Mouse (Mus musculus): Measurements from ENCODE around the gene Bst1.

- TF ChIP-seq CTCF (IDR thresholded peaks at IDR 0.05; ENCODE audit: low read depth, low read length) = no peak
- TF ChIP-seq GATA2 (IDR thresholded peaks at IDR 0.05; ENCODE audit: borderline replicate concordance, low read depth, low read length) = no peak
- no peak for TF ChIP-seq POLR2AphosphoS5 (IDR thresholded peaks at IDR 0.05; ENCODE audit: insufficient replicate concordance, low read depth, low read length)
- TF ChIP-seq TAL1 (conservative IDR thresholded peaks at IDR 0.05; ENCODE audit: low read depth, low read length) = no peak
- TF ChIP-seq GATA1 (IDR thresholded peaks at IDR 0.05; ENCODE audit: borderline replicate concordance, low read length) = no peak
These were observed 47.1 kb upstream of the Bst1 start for GRCm38 (mm10) chr5:43771555-43771954.

All from G1E (cell line).